Mouse (Mus musculus) heart, adult 2 months (tissue): ENCODE measurements around the gene Steap3.

Experiments used
- CTCF ChIP-seq: fragments of 200-600 bp; IDR thresholded peaks from 2 replicates; pipeline ENCODE4 v1.8.1; 2022; ENCODE audit warnings: antibody characterized with exemption, mild to moderate bottlenecking, moderate library complexity
- EP300 ChIP-seq: fragments of 200-500 bp; IDR thresholded peaks from 2 replicates; pipeline ENCODE4 v1.6.1; 2011; ENCODE audit warnings: low read depth, low read length, control low read depth; ENCODE audit not compliant: insufficient read depth
- POLR2A ChIP-seq: fragments of 200-500 bp; IDR thresholded peaks from 2 replicates; pipeline ENCODE4 v1.6.1; 2011; ENCODE audit warnings: mild to moderate bottlenecking, low read depth, low read length, control low read depth; ENCODE audit not compliant: insufficient read depth

- no peak for TF ChIP-seq POLR2A
- TF ChIP-seq CTCF: no peak
- 0 out of 2 replicates have a peak, but pooled peaks have one; percentile 74 for TF ChIP-seq EP300
Observed at GRCm38 (mm10) chr1:120248156-120248555, 24.3 kb downstream of the Steap3 start.
